Mouse (Mus musculus): ENCODE results near the gene Pdik1l.

DNA sequence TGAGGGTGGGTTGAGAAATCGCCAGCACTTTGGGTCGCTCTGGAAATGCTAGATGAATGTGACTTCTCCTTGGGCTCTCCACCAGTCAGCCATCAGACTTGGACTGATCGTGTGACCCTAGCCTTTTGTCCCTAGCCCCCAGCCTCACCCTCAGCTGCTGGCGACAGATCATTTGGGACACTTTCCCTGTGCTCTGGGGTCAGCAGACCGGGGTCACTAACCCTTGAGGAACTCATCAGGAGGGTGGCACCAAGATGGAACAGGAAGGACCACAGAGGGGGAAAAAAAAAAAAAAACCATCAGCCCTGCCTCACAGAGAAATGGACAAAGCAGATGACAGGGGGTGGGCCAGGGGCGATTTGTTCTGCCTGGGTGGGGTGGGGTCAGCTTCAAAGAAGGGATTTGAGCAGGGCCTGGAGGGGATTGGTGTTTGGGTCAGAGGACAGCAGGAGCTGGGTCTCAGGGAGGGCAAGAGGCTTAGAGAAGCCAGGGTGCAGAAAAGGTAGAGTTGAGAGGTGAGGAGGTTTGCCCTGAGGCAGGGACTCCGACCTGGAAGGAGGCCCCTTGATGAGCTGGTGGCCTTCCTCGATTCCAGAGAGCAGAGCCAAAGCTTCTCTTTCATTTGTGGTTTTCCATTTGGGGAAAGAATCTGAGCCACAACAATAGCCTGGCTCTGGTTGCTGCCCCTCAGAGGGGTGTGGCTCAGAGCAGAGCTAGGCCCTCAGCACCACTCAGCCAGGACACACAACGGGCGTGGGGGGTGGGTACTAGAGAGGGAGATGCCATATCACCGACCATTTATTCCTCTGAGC lies 30.3 kb downstream of the Pdik1l start:
- TF ChIP-seq CTCF (IDR thresholded peaks at IDR 0.05; ENCODE audit: low read depth, low read length) (no peak), TAL1 (conservative IDR thresholded peaks at IDR 0.05; ENCODE audit: low read depth, low read length) (no peak)
